Comparison of ENCODE assay signal across 27 mouse cellular contexts in the genomic region with DNA sequence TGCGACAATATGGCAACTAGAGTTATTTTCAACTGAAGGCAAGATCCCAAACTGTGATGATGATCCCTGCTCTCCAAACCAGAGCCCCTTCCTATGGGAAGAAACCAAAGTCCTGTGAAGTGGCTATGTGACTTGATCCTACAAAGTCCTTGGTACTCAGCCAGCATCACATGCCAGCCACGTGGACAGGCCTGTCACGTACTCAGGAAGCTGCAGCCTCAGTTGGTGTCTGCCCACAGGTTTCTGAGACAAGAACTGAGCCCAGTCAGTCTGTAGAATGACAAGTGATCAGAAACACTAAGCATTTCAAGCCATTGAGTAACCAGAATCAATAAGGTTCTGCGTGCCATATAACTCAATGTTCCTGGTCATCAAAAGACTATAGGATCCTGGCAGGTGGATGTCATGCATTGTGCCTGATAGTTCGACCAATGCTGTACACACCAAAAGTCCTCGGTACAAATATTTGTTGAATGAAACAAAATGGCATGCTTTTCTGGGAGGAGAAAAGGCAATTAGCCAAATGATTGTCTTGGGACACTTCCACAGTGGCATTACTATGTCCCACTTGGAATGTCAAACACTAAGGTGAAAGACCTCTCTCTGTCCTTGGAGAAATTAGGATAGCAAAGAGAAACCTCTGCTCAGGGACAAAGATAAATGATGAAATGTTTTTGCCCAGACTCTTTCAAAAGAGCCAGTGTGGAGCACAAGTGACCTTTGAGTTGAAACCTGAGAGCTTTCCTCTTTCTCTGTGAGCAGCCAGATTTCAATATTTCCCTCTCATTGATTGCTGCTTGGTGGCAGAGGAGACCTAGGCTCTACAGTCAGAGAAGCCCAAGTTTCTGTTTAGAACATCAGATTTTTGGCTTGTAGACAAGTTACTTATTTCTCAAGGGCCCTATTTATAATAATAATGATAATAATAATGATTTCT. TPM values are rescaled to one million over a fixed set of nuclear protein-coding genes. Genes with fewer than 3 reads are reported as not detected.
DNase-seq lines count a peak whose midpoint lies in the region; ATAC-seq lines count a peak whose summit lies in the region.
"Had no signal": no experiment of that assay in that cellular context is flagged by ENCODE, and none has a peak within 500 bp of the region (broad histone marks: within the 10 kb centered on the region; RNA-seq: fewer than 3 reads in every experiment).

No protein-coding gene starts in this region.

- intact Hi-C loops in left cerebral cortex, postnatal 10 days (cut with DNase I): loop anchor here (5.0 kb wide), 1 partner anchor 384 kb away; no protein-coding TSS in a partner anchor

- H3K27me3 ChIP-seq in liver, embryonic 12.5 days (replicated peaks): no peaks in the 10 kb centered on the region
- no peaks in the 10 kb centered on the region for H3K27me3 ChIP-seq in liver, embryonic 16.5 days (ENCODE audit: control insufficient read depth, insufficient read depth, low read depth, low read length)
- H3K27me3 ChIP-seq: embryonic facial prominence, embryonic 12.5 days; embryonic facial prominence, embryonic 15.5 days; heart, embryonic 13.5 days; Patski had no signal

- no peak overlapping the region for H3K4me3 ChIP-seq in liver, embryonic 12.5 days
- H3K4me3 ChIP-seq in liver, embryonic 16.5 days (ENCODE audit: low read depth, low read length): no peak overlapping the region
- H3K4me3 ChIP-seq: embryonic facial prominence, embryonic 12.5 days; embryonic facial prominence, embryonic 15.5 days; gastrocnemius, adult 2 months; heart, adult 2 months; heart, embryonic 10.5 days; heart, embryonic 13.5 days had no signal

- H3K4me1 ChIP-seq in liver, embryonic 12.5 days: 0 out of 2 replicates have a peak, but pooled peaks cover 4% of the 10 kb centered on the region
- no peaks in the 10 kb centered on the region for H3K4me1 ChIP-seq in liver, embryonic 16.5 days (ENCODE audit: control insufficient read depth, low read depth, low read length)
- H3K4me1 ChIP-seq: embryonic facial prominence, embryonic 12.5 days; embryonic facial prominence, embryonic 15.5 days; heart, embryonic 10.5 days; heart, embryonic 13.5 days had no signal

- no peak overlapping the region for H3K4me2 ChIP-seq in liver, embryonic 12.5 days
- H3K4me2 ChIP-seq in liver, embryonic 16.5 days (ENCODE audit: low read depth, low read length): no peak overlapping the region
- H3K4me2 ChIP-seq: embryonic facial prominence, embryonic 12.5 days; embryonic facial prominence, embryonic 15.5 days; heart, embryonic 13.5 days; hindbrain, embryonic 14.5 days had no signal

- 72% methylated on average over 6 of the region's 6 CpGs for WGBS in liver, embryonic 12.5 days (ENCODE audit: insufficient replicate concordance)
- 64% methylated on average over 6 of the region's 6 CpGs for WGBS in liver, embryonic 16.5 days (ENCODE audit: insufficient replicate concordance)

- H3K27ac ChIP-seq in liver, embryonic 12.5 days: no peak overlapping the region
- H3K27ac ChIP-seq in liver, embryonic 16.5 days (ENCODE audit: low read length): peak overlapping the region; percentile 66
- H3K27ac ChIP-seq: embryonic facial prominence, embryonic 12.5 days; embryonic facial prominence, embryonic 15.5 days; gastrocnemius, adult 2 months; heart, adult 2 months; heart, embryonic 10.5 days; heart, embryonic 13.5 days; hindbrain, embryonic 14.5 days; hindbrain, postnatal 0 days had no signal

- no peaks in the 10 kb centered on the region for H3K9me3 ChIP-seq in liver, embryonic 12.5 days (replicated peaks)
- no peaks in the 10 kb centered on the region for H3K9me3 ChIP-seq in liver, embryonic 16.5 days (replicated peaks; ENCODE audit: control insufficient read depth, low read length)
- H3K9me3 ChIP-seq: embryonic facial prominence, embryonic 12.5 days; embryonic facial prominence, embryonic 15.5 days; heart, embryonic 10.5 days; heart, embryonic 13.5 days had no signal

- peak; percentile 57 for ATAC-seq in liver, embryonic 12.5 days
- ATAC-seq in liver, embryonic 16.5 days (ENCODE audit: low read depth): peak; percentile 66
- ATAC-seq: forebrain, embryonic 14.5 days; forebrain, postnatal 0 days; hindbrain, postnatal 0 days; Patski had no signal

- peak; percentile 19 for DNase-seq in adrenal gland, postnatal 10 days
- no peak for DNase-seq in adrenal gland, postnatal 36 days
- DNase-seq in liver: no peak
- no peak for DNase-seq in left cerebral cortex, postnatal 10 days (ENCODE audit: extremely low spot score in 1 of 2, low spot score in 2 of 2)
- DNase-seq in kidney, postnatal 14 days: no peak
- DNase-seq: adrenal gland, adult 2 months; adrenal gland, postnatal 25 days; cerebellum, adult 18-20 months; cerebellum, adult 9-10 months; cerebellum, postnatal 14 days; forebrain, postnatal 0 days; gastrocnemius, adult 2 months; gastrocnemius, postnatal 14 days; heart, adult 2 months; heart, postnatal 14 days; heart, postnatal 4 days had no signal

- no peaks in the 10 kb centered on the region for H3K36me3 ChIP-seq in liver, embryonic 12.5 days
- H3K36me3 ChIP-seq in liver, embryonic 16.5 days (ENCODE audit: control insufficient read depth, insufficient read depth): no peaks in the 10 kb centered on the region
- H3K36me3 ChIP-seq: embryonic facial prominence, embryonic 12.5 days; embryonic facial prominence, embryonic 15.5 days; heart, embryonic 10.5 days; heart, embryonic 13.5 days had no signal

- no peak overlapping the region for H3K9ac ChIP-seq in liver, embryonic 12.5 days
- no peak overlapping the region for H3K9ac ChIP-seq in liver, embryonic 16.5 days (ENCODE audit: low read depth, low read length)
- H3K9ac ChIP-seq: embryonic facial prominence, embryonic 12.5 days; embryonic facial prominence, embryonic 15.5 days; forebrain, postnatal 0 days; heart, embryonic 13.5 days; hindbrain, embryonic 14.5 days had no signal

RNA-seq across cellular contexts. Expression of gene Abcb4, which starts 20.3 kb away (rescaled TPM):
- 10 to 100 TPM; 13.4 to 23.1 TPM for total RNA-seq in adrenal gland, postnatal 10 days (2021)
- 1 to 10 TPM; 2.7 to 3.9 TPM for total RNA-seq in adrenal gland, postnatal 36 days (2021)
- polyA plus RNA-seq in liver, embryonic 12.5 days (2016; fragmentation: Nextera tagmentation; extraction: Ambion mirVana): 37.8 and 40.1 TPM in 2 replicates
- 29.8 and 30.6 TPM in 2 replicates for polyA plus RNA-seq in liver, embryonic 16.5 days (2015; fragmentation: Nextera tagmentation; extraction: Ambion mirVana)
- total RNA-seq in left cerebral cortex, postnatal 10 days (2021): 1 to 10 TPM; 3.1 to 3.5 TPM
- total RNA-seq: ES-E14 had no signal
